Mouse (Mus musculus) lung, adult 2 months (tissue): ENCODE data around the gene Ppp1r15b.

Experiments
- CTCF ChIP-seq: fragments of 200-500 bp; IDR thresholded peaks from 2 replicates; pipeline ENCODE4 v1.5.1; 2011; ENCODE audit warnings: mild to moderate bottlenecking, low read length, control low read depth; ENCODE audit not compliant: insufficient read depth
- POLR2A ChIP-seq: fragments of 200-500 bp; IDR thresholded peaks from 2 replicates; pipeline ENCODE4 v1.6.1; 2011; ENCODE audit warnings: low read depth, mild to moderate bottlenecking, control low read depth, low read length, borderline replicate concordance; ENCODE audit errors: extremely low read depth

GRCm38 (mm10) chr1:133093719-133094118 lies 37.2 kb upstream of the Ppp1r15b start:
- TF ChIP-seq POLR2A (no peak), CTCF (no peak)
